Mouse (Mus musculus): Measurements from ENCODE around the gene Olfr710. TPM values are rescaled to one million over a fixed set of nuclear protein-coding genes. Genes with fewer than 3 reads are reported as not detected.
"Not testable (repeated sequence)": the region's sequence is repeated elsewhere in the genome, so short reads cannot be mapped to it uniquely, and the experiment has no call there.

Gene Olfr710
- total RNA-seq (2017), result not detected in 3 replicates

DNA sequence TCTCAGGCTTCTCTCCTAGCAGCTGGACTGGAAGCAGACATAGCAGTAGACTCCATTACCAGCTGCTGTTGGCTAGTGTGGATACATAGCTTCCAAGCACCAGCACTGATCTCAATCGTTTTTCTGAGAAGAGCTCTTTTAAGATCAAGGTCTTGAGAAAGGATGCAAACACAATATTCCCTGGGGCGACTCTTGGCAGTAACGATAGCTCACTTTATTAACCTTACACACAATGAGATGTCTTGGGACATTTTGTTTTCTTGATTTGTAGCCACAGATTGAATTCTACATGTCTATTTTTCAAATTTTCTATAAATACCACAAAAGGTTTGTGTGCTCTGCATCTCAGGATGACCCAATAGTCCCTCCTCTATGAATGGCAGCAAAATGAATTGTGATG lies at the start of gene Olfr710:
TSS of gene Olfr710 (minus strand) at position 101 of the 400 bp plus-strand sequence.
- ATAC-seq (replicated peaks; ENCODE audit: insufficient number of reproducible peaks, low FRiP score, low TSS enrichment, poor library complexity, severe bottlenecking), result no peak

DNA sequence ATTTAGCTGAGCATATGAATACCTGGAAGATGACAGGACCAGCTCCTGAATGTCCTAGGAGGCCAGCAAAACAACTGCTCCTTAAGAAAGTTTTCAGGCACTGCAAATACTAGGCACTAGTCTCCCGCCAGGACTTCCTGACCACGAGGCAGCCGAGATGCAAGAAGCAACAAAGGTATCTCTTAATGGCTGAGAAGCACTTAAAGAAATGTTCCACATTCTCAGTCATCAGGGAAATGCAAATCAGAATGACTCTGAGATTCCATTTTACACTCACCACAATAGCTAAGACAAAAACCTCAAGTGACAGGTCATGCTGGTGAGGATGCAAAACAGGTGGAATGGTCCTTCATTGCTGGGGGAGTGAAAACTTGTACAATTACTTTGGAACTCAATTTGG lies 37.1 kb upstream of the Olfr710 start:
- ATAC-seq (replicated peaks; ENCODE audit: insufficient number of reproducible peaks, low FRiP score, low TSS enrichment, poor library complexity, severe bottlenecking), result no peak

DNA sequence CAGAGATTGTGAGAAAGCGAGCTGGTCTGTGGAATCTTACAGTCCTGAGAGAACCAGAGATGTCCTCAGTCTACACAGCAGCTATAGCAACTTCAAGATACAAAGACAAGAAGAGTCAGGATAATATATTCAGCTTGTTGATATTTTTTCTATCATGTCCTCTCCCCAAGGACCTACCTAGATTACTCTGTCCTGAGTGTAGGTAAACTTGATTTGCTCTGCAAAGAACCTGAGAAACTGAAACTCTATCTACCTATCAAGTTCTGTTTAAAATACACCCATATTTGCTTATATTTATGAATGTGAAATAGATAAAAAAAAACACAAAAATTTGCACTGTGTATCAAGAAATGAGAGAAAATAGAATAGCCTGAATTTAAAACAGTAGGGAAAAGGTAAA lies 27.2 kb upstream of the Olfr710 start, which contains the start of gene Olfr711:
TSS of gene Olfr711 (minus strand) at position 101 of the 400 bp plus-strand sequence.
- no peak for ATAC-seq (replicated peaks; ENCODE audit: insufficient number of reproducible peaks, low FRiP score, low TSS enrichment, poor library complexity, severe bottlenecking)

DNA sequence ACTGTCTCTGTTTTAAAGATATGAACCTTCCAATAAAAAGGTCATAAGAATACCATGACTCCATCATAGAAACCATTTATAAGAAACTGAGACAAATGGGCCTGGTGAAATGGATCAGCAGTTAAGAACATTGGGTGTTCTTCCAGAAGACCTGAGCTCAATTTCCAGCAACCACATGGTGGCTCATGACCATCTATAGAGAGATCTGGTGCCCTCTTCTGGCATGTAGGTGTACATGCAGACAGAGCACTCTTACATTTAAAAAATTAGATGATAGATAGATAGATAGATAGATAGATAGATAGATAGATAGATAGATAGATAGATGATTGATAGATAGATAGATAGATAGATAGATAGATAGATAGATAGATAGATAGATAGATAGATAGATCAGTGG lies 19.4 kb upstream of the Olfr710 start:
- not testable (repeated sequence) for ATAC-seq (replicated peaks; ENCODE audit: insufficient number of reproducible peaks, low FRiP score, low TSS enrichment, poor library complexity, severe bottlenecking)

DNA sequence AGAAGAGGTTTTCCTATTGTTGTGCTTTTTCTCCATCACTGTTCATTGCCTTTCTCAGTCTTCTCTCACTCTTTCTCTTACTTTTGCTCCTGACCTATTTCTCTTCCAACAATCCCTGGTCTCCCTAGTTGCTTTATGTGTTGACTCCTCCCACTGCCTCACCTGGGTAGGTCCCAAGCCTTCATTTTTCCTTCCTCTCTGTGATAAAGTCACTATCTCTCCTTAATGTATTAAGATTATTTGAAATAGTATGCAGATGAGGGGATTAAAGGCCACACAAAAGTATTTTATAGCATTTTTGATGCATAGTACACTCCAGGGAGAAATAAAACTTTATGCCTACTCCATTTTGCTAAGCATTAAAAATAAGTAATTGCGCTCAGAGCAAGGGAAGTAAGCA lies 15.7 kb upstream of the Olfr710 start, which contains the start of gene Olfr6:
TSS of gene Olfr6 (minus strand) at position 101 of the 400 bp plus-strand sequence.
- no peak for ATAC-seq (replicated peaks; ENCODE audit: insufficient number of reproducible peaks, low FRiP score, low TSS enrichment, poor library complexity, severe bottlenecking)

DNA sequence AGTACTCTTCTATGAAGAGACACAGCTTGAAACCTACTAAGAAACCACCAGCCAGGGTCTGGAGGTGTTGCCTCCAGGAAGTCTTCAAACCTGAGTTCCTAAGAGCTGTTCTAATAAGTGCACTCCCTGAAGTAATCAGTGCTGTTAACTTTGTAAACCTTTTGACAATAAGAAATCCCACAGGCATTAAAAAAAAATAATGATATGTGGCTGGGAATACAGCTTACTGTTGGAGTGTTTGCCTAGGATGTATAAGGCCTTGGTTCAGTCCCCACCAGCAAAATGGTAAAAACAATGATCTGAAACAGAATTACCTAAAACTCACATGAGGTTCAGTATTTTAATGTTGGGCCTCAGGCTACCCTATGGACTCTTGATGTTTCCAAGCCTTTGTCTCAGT lies 16.0 kb downstream of the Olfr710 start, which contains the start of gene Olfr709-ps1:
TSS of gene Olfr709-ps1 (minus strand) at position 101 of the 400 bp plus-strand sequence.
- ATAC-seq (replicated peaks; ENCODE audit: insufficient number of reproducible peaks, low FRiP score, low TSS enrichment, poor library complexity, severe bottlenecking), result no peak

DNA sequence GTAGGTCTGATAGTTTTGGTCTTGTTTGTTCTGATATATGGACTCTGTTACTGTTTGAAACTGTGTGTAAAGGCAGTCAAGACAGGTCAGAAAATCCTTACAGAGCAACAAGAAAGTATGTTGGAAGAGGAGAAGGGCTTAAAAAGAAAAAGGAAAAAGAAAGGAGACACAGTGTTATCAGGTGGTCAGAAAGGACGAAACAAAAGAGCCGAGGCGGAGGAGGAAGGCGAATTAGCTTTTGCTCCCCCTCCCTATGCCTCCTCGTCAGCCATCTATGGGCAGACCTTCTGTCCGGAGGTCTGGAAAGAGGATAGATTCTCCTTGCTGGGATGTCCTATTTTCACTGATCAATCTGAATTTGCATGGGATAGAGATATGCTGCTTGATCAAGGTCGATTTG lies 27.2 kb downstream of the Olfr710 start:
- not testable (repeated sequence) for ATAC-seq (replicated peaks; ENCODE audit: insufficient number of reproducible peaks, low FRiP score, low TSS enrichment, poor library complexity, severe bottlenecking)

DNA sequence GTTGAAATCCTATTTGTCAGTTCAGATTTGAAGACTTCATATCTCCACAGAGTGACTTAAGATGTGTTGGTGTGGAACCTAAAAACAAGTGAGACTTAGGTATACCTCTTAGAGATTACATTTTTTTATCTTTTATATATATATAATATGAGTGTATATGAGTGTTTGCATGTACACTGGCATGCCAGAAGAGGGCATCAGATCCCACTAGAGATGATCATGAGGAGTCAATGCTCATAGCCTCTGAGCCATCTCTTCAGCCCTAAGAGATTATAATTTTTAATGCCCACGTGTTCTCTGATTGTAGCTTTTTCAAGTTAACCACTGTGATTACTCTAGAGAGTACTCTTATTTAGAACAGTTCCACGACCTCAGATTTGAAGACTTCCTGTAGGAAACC lies 40.4 kb downstream of the Olfr710 start, which contains the start of gene Olfr1532-ps1:
TSS of gene Olfr1532-ps1 (plus strand) at position 326 of the 400 bp plus-strand sequence.
- ATAC-seq (replicated peaks; ENCODE audit: insufficient number of reproducible peaks, low FRiP score, low TSS enrichment, poor library complexity, severe bottlenecking), result no peak

DNA sequence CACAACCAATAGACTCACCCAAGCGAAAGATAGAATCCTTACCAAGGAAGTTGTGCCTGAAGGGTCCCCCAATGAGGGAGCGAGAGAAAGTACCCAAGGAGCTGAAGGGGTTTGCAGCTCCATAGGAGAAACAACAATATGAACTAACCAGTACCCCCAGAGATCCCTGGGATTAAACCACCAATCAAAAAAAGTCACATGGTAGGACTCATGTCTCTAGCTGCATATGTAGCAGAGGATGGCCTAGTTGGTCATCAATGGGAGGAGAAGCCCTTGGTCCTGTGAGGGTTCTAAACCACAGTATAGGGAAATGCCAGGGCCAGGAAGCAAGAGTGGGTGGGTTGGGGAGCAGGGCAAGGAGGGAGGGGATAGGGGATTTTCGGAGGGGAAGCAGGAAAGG lies 47.0 kb downstream of the Olfr710 start, which contains the start of gene Olfr707:
TSS of gene Olfr707 (minus strand) at position 101 of the 400 bp plus-strand sequence.
- ATAC-seq (replicated peaks; ENCODE audit: insufficient number of reproducible peaks, low FRiP score, low TSS enrichment, poor library complexity, severe bottlenecking), result not testable (repeated sequence)

Other genes with a start within 250 kb of the Olfr710 start
- not detected in 3 replicates for gene Olfr695, start 231.9 kb downstream of the Olfr710 start, total RNA-seq (2017)
- gene Olfr697, start 205.9 kb downstream of the Olfr710 start, total RNA-seq (2017), result not detected in 3 replicates
- gene Olfr698, start 192.9 kb downstream of the Olfr710 start, total RNA-seq (2017), result not detected in 3 replicates
- not detected in 3 replicates for gene Olfr699, start 155.1 kb downstream of the Olfr710 start, total RNA-seq (2017)
- not detected in 3 replicates for gene Olfr700, start 139.5 kb downstream of the Olfr710 start, total RNA-seq (2017)
- gene Olfr701, start 134.2 kb downstream of the Olfr710 start, total RNA-seq (2017), result not detected in 3 replicates
- gene Olfr702, start 114.4 kb downstream of the Olfr710 start, total RNA-seq (2017), result not detected in 3 replicates
- not detected in 3 replicates for gene Olfr703, start 105.0 kb downstream of the Olfr710 start, total RNA-seq (2017)
- not detected in 3 replicates for gene Olfr704, start 85.1 kb downstream of the Olfr710 start, total RNA-seq (2017)
- gene Olfr705, start 71.4 kb downstream of the Olfr710 start, total RNA-seq (2017), result not detected in 3 replicates
- gene Olfr706, start 60.1 kb downstream of the Olfr710 start, total RNA-seq (2017), result not detected in 3 replicates
- gene Olfr707, start 47.1 kb downstream of the Olfr710 start, total RNA-seq (2017), result not detected in 3 replicates
- not detected in 3 replicates for gene Olfr1532-ps1, start 40.3 kb downstream of the Olfr710 start, total RNA-seq (2017)
- gene Olfr709-ps1, start 16.1 kb downstream of the Olfr710 start, total RNA-seq (2017), result not detected in 3 replicates
- gene Olfr6, start 15.6 kb upstream of the Olfr710 start, total RNA-seq (2017), result not detected in 3 replicates
- not detected in 3 replicates for gene Olfr711, start 27.1 kb upstream of the Olfr710 start, total RNA-seq (2017)
- gene Olfr2, start 57.8 kb upstream of the Olfr710 start, total RNA-seq (2017), result not detected in 3 replicates
- not detected in 3 replicates for gene Olfr713, start 82.9 kb upstream of the Olfr710 start, total RNA-seq (2017)
- not detected in 3 replicates for gene Olfr714, start 122.7 kb upstream of the Olfr710 start, total RNA-seq (2017)
- gene Olfr17, start 144.9 kb upstream of the Olfr710 start, total RNA-seq (2017), result not detected in 3 replicates
- not detected in 3 replicates for gene Olfr715b, start 162.1 kb upstream of the Olfr710 start, total RNA-seq (2017)
- not detected in 3 replicates for gene Olfr715, start 182.8 kb upstream of the Olfr710 start, total RNA-seq (2017)
- gene Olfr716, start 190.0 kb upstream of the Olfr710 start, total RNA-seq (2017), result not detected in 3 replicates
- not detected in 3 replicates for gene Nlrp14, start 218.7 kb upstream of the Olfr710 start, total RNA-seq (2017)

Measured in monocyte, adult 5-6 weeks (primary cell).